Mouse (Mus musculus): ENCODE results near the gene Setd5. TPM values are rescaled to one million over a fixed set of nuclear protein-coding genes. Genes with fewer than 3 reads are reported as not detected.

The Setd5 gene
- polyA plus RNA-seq, 1 experiment from 2014 or later: 45.4 TPM

- H3K4me1 ChIP-seq (ENCODE audit: control insufficient read depth, insufficient read depth, low read depth, low read length): no peaks in the 10 kb centered on the region
- no peak overlapping the region; the same call in 1 of the 2 replicates for H3K9ac ChIP-seq (ENCODE audit: low read depth, low read length)
- no peaks in the 10 kb centered on the region for H3K9me3 ChIP-seq (ENCODE audit: control insufficient read depth, low read length)
- H3K27me3 ChIP-seq (replicated peaks; ENCODE audit: control insufficient read depth, insufficient read depth, low read length): no peaks in the 10 kb centered on the region
- no peak overlapping the region for H3K27ac ChIP-seq (ENCODE audit: low read depth, low read length)
- WGBS: 97% methylated on average over 4 of the region's 4 CpGs
- no peak for ATAC-seq
- no peak overlapping the region for H3K4me3 ChIP-seq (ENCODE audit: low read length)
- no peak overlapping the region for H3K4me2 ChIP-seq (ENCODE audit: low read length)
- H3K36me3 ChIP-seq (ENCODE audit: control insufficient read depth, insufficient read depth, low read length): peaks cover 38% of the 10 kb centered on the region
These were observed 68.1 kb downstream of the Setd5 start for GRCm38 (mm10) chr6:113145249-113145648.

- Histone ChIP-seq H3K9ac (ENCODE audit: low read depth, low read length) (no peak overlapping the region), H3K27ac (ENCODE audit: low read depth, low read length) (no peak overlapping the region), H3K27me3 (replicated peaks; ENCODE audit: control insufficient read depth, insufficient read depth, low read length) (no peaks in the 10 kb centered on the region), H3K4me2 (ENCODE audit: low read length) (no peak overlapping the region), H3K4me3 (ENCODE audit: low read length) (no peak overlapping the region), H3K4me1 (ENCODE audit: control insufficient read depth, insufficient read depth, low read depth, low read length) (no peaks in the 10 kb centered on the region), H3K36me3 (ENCODE audit: control insufficient read depth, insufficient read depth, low read length) (peaks cover 40% of the 10 kb centered on the region), H3K9me3 (ENCODE audit: control insufficient read depth, low read length) (no peaks in the 10 kb centered on the region)
- WGBS: 99% methylated on average over 8 of the region's 8 CpGs
- no peak for ATAC-seq
These were observed 76.9 kb downstream of the Setd5 start for GRCm38 (mm10) chr6:113154071-113154470.

- H3K36me3 ChIP-seq (ENCODE audit: control insufficient read depth, insufficient read depth, low read length): peaks cover 33% of the 10 kb centered on the region
- H3K4me1 ChIP-seq (ENCODE audit: control insufficient read depth, insufficient read depth, low read depth, low read length): no peaks in the 10 kb centered on the region
- no peak overlapping the region for H3K4me3 ChIP-seq (ENCODE audit: low read length)
- H3K27me3 ChIP-seq (replicated peaks; ENCODE audit: control insufficient read depth, insufficient read depth, low read length): no peaks in the 10 kb centered on the region
- no peak overlapping the region for H3K9ac ChIP-seq (ENCODE audit: low read depth, low read length)
- no peaks in the 10 kb centered on the region for H3K9me3 ChIP-seq (ENCODE audit: control insufficient read depth, low read length)
- no peak overlapping the region for H3K27ac ChIP-seq (ENCODE audit: low read depth, low read length)
- WGBS: 90% methylated on average over 6 of the region's 6 CpGs
- H3K4me2 ChIP-seq (ENCODE audit: low read length): no peak overlapping the region
- ATAC-seq: no peak
These were observed 77.7 kb downstream of the Setd5 start for GRCm38 (mm10) chr6:113154886-113155285.

- no peak for ATAC-seq
- Histone ChIP-seq H3K4me1 (ENCODE audit: control insufficient read depth, insufficient read depth, low read depth, low read length) (no peaks in the 10 kb centered on the region), H3K9ac (ENCODE audit: low read depth, low read length) (no peak overlapping the region), H3K9me3 (ENCODE audit: control insufficient read depth, low read length) (no peaks in the 10 kb centered on the region), H3K27me3 (replicated peaks; ENCODE audit: control insufficient read depth, insufficient read depth, low read length) (no peaks in the 10 kb centered on the region), H3K27ac (ENCODE audit: low read depth, low read length) (no peak overlapping the region), H3K4me3 (ENCODE audit: low read length) (no peak overlapping the region), H3K4me2 (ENCODE audit: low read length) (no peak overlapping the region), H3K36me3 (ENCODE audit: control insufficient read depth, insufficient read depth, low read length) (peaks cover 23% of the 10 kb centered on the region)
- 91% methylated on average over 4 of the region's 4 CpGs for WGBS
These were observed 78.9 kb downstream of the Setd5 start for GRCm38 (mm10) chr6:113156064-113156463.

- Histone ChIP-seq H3K27ac (ENCODE audit: low read depth, low read length) (no peak overlapping the region), H3K4me2 (ENCODE audit: low read length) (no peak overlapping the region), H3K9me3 (ENCODE audit: control insufficient read depth, low read length) (peaks cover 3% of the 10 kb centered on the region; the same call in 1 of the 2 replicates), H3K27me3 (replicated peaks; ENCODE audit: control insufficient read depth, insufficient read depth, low read length) (no peaks in the 10 kb centered on the region), H3K4me1 (ENCODE audit: control insufficient read depth, insufficient read depth, low read depth, low read length) (no peaks in the 10 kb centered on the region), H3K9ac (ENCODE audit: low read depth, low read length) (no peak overlapping the region), H3K36me3 (ENCODE audit: control insufficient read depth, insufficient read depth, low read length) (peaks cover 5% of the 10 kb centered on the region), H3K4me3 (ENCODE audit: low read length) (no peak overlapping the region)
- no peak for ATAC-seq
- 95% methylated on average over 10 of the region's 10 CpGs for WGBS
These were observed 82.9 kb downstream of the Setd5 start for GRCm38 (mm10) chr6:113160106-113160505.

GRCm38 (mm10) chr6:113161982-113162381, 84.8 kb downstream of the Setd5 start:
- 75% methylated on average over 1 of the region's 1 CpGs for WGBS

GRCm38 (mm10) chr6:113163513-113163912, 86.3 kb downstream of the Setd5 start:
- peaks cover 3% of the 10 kb centered on the region; the same call in 1 of the 2 replicates for H3K9me3 ChIP-seq (ENCODE audit: control insufficient read depth, low read length)
- H3K9ac ChIP-seq (ENCODE audit: low read depth, low read length): no peak overlapping the region
- no peaks in the 10 kb centered on the region; the same call in 1 of the 2 replicates for H3K4me1 ChIP-seq (ENCODE audit: control insufficient read depth, insufficient read depth, low read depth, low read length)
- no peak for ATAC-seq
- no peaks in the 10 kb centered on the region for H3K27me3 ChIP-seq (replicated peaks; ENCODE audit: control insufficient read depth, insufficient read depth, low read length)
- H3K4me3 ChIP-seq (ENCODE audit: low read length): no peak overlapping the region
- no peak overlapping the region for H3K4me2 ChIP-seq (ENCODE audit: low read length)
- H3K27ac ChIP-seq (ENCODE audit: low read depth, low read length): no peak overlapping the region
- no peaks in the 10 kb centered on the region; the same call in 1 of the 2 replicates for H3K36me3 ChIP-seq (ENCODE audit: control insufficient read depth, insufficient read depth, low read length)

More at GRCm38 (mm10) chr6:113161982-113162381, 84.8 kb downstream of the Setd5 start:
- no peaks in the 10 kb centered on the region for H3K27me3 ChIP-seq (replicated peaks; ENCODE audit: control insufficient read depth, insufficient read depth, low read length)
- H3K9me3 ChIP-seq (ENCODE audit: control insufficient read depth, low read length): peaks cover 3% of the 10 kb centered on the region; the same call in 1 of the 2 replicates
- H3K27ac ChIP-seq (ENCODE audit: low read depth, low read length): no peak overlapping the region
- no peak overlapping the region for H3K4me3 ChIP-seq (ENCODE audit: low read length)
- H3K36me3 ChIP-seq (ENCODE audit: control insufficient read depth, insufficient read depth, low read length): no peaks in the 10 kb centered on the region
- ATAC-seq: no peak
- no peak overlapping the region for H3K4me2 ChIP-seq (ENCODE audit: low read length)
- no peak overlapping the region for H3K9ac ChIP-seq (ENCODE audit: low read depth, low read length)
- no peaks in the 10 kb centered on the region; the same call in 1 of the 2 replicates for H3K4me1 ChIP-seq (ENCODE audit: control insufficient read depth, insufficient read depth, low read depth, low read length)

GRCm38 (mm10) chr6:113166661-113167251, 89.6 kb downstream of the Setd5 start:
- Histone ChIP-seq H3K27me3 (replicated peaks; ENCODE audit: control insufficient read depth, insufficient read depth, low read length) (no peaks in the 10 kb centered on the region), H3K4me1 (ENCODE audit: control insufficient read depth, insufficient read depth, low read depth, low read length) (no peaks in the 10 kb centered on the region; the same call in 1 of the 2 replicates)
- WGBS: 63% methylated on average over 17 of the region's 17 CpGs

GRCm38 (mm10) chr6:113168316-113168975, 91.3 kb downstream of the Setd5 start:
- Histone ChIP-seq H3K27ac (ENCODE audit: low read depth, low read length) (no peak overlapping the region), H3K36me3 (ENCODE audit: control insufficient read depth, insufficient read depth, low read length) (peaks cover 16% of the 10 kb centered on the region), H3K9ac (ENCODE audit: low read depth, low read length) (no peak overlapping the region), H3K4me3 (ENCODE audit: low read length) (no peak overlapping the region), H3K4me1 (ENCODE audit: control insufficient read depth, insufficient read depth, low read depth, low read length) (no peaks in the 10 kb centered on the region; the same call in 1 of the 2 replicates), H3K4me2 (ENCODE audit: low read length) (no peak overlapping the region), H3K27me3 (replicated peaks; ENCODE audit: control insufficient read depth, insufficient read depth, low read length) (no peaks in the 10 kb centered on the region), H3K9me3 (ENCODE audit: control insufficient read depth, low read length) (no peaks in the 10 kb centered on the region)
- 90% methylated on average over 7 of the region's 7 CpGs for WGBS
- no peak for ATAC-seq

More at GRCm38 (mm10) chr6:113166661-113167251, 89.6 kb downstream of the Setd5 start:
- H3K4me2 ChIP-seq (ENCODE audit: low read length): no peak overlapping the region
- peaks cover 3% of the 10 kb centered on the region; the same call in 1 of the 2 replicates for H3K9me3 ChIP-seq (ENCODE audit: control insufficient read depth, low read length)
- no peak overlapping the region for H3K9ac ChIP-seq (ENCODE audit: low read depth, low read length)
- no peak overlapping the region for H3K27ac ChIP-seq (ENCODE audit: low read depth, low read length)
- H3K4me3 ChIP-seq (ENCODE audit: low read length): no peak overlapping the region
- peaks cover 10% of the 10 kb centered on the region for H3K36me3 ChIP-seq (ENCODE audit: control insufficient read depth, insufficient read depth, low read length)
- ATAC-seq: peak; percentile 58; the same call in 1 of the 2 replicates

Data from hindbrain, embryonic 16.5 days (tissue).